Mouse (Mus musculus) cerebellum, adult 2 months (tissue): ENCODE measurements around the gene Rbm17. TPM values are rescaled to one million over a fixed set of nuclear protein-coding genes. Genes with fewer than 3 reads are reported as not detected.

Experiments used
- DNase-seq, 2 experiments: peaks; one replicate each; pipeline ENCODE4 v3.0.0; 2021
- H3K27ac ChIP-seq: fragments of 200-500 bp; 2 replicates; pipeline ENCODE4 v1.5.1; 2012; ENCODE audit warnings: low read length, control low read depth, inconsistent platforms; ENCODE audit not compliant: insufficient read depth
- H3K27me3 ChIP-seq: fragments of 200-500 bp; 2 replicates; pipeline ENCODE4 v1.6.1; 2012; ENCODE audit warnings: inconsistent platforms, mild to moderate bottlenecking, low read length, moderate library complexity; ENCODE audit not compliant: control insufficient read depth, insufficient read depth
- H3K4me1 ChIP-seq: fragments of 200-500 bp; 2 replicates; pipeline ENCODE4 v1.6.1; 2011; ENCODE audit warnings: low read length; ENCODE audit not compliant: control insufficient read depth, insufficient read depth
- H3K4me3 ChIP-seq: fragments of 200-500 bp; replicated peaks from 2 replicates; pipeline ENCODE3; 2011; ENCODE audit warnings: mild to moderate bottlenecking, low read depth, low read length, control low read depth; ENCODE audit not compliant: insufficient read depth
- CTCF ChIP-seq: fragments of 200-500 bp; IDR thresholded peaks from 2 replicates; pipeline ENCODE4 v1.5.1; 2011; ENCODE audit warnings: low read depth, mild to moderate bottlenecking, control low read depth, low read length, moderate library complexity, borderline replicate concordance; ENCODE audit not compliant: insufficient read depth
- POLR2A ChIP-seq: fragments of 200-500 bp; IDR thresholded peaks from 2 replicates; pipeline ENCODE4 v1.6.1; 2011; ENCODE audit warnings: low read length, control low read depth, borderline replicate concordance; ENCODE audit not compliant: insufficient read depth
- WGBS: fragments of 180-500 bp; shearing (Covaris S2); methylation state at CpG from one replicate; pipeline ENCODE4 v1.1.7; 2018; 5-methylcytosine and 5-hydroxymethylcytosine counted together
- polyA plus RNA-seq: library from polyadenylated mRNA; depleted of rRNA; stranded (reverse); fragments of >200 nt; gene quantifications from 2 replicates; pipeline ENCODE4 v1.2.3, GENCODE M21; 2012; rRNA removed

Gene Rbm17
- 136 and 137 TPM in 2 replicates for polyA plus RNA-seq

DNA sequence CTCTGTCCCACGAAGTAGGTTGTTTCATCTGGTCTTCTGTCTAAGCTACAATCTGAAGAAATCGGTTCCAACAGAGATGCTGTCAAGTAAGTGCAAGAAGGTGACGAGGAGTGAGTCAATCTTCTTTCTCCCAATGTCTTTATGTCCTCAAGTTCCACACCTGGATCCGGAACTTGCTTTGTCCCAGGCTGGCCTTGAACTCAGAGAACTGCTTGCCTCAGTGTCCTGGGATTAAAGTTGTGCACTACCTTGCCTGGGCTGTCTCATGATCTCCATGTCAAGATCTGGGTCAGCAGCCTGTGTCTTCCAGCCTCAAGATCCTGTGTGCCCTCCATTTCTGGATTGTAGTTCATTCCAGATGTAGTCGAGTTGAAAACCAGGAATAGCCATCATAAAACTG, at the start of gene Rbm17:
Gene Rbm17 (minus strand): TSS at position 101 of the 400 bp plus-strand sequence.
- H3K4me1 ChIP-seq, result no peaks in the 10 kb centered on the region
- H3K27me3 ChIP-seq, result no peaks in the 10 kb centered on the region
- DNase-seq, result no peak
- TF ChIP-seq CTCF, result no peak
- no peak for TF ChIP-seq POLR2A
- peak within 1 kb of the TSS; percentile 95 for H3K4me3 ChIP-seq
- 87% methylated on average over 5 of the region's 5 CpGs for WGBS
- peak within 1 kb of the TSS; percentile 56 for H3K27ac ChIP-seq

DNA sequence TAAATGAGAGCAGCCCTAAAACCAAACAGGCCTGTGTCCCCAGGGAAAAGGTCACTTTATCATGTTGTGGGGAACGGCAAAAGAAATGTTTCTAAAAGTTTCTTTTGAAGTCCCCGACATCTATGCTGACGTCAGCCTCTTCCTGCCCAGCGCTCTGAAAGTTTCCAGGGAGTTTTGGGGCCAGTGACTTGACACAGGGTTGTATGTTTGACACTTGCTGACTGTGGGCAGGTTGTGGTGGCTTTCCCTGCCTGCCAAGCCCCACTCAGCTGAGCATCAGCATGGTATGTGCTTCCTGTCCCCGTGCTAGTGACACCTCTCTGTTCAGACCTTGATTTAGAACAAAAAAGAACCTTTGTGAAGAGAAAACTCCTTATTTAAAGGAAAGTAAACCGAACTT, 49.4 kb upstream of the Rbm17 start:
- Histone ChIP-seq H3K27me3 (no peaks in the 10 kb centered on the region), H3K27ac (no peak overlapping the region), H3K4me3 (no peak overlapping the region), H3K4me1 (no peaks in the 10 kb centered on the region)
- 59% methylated on average over 6 of the region's 6 CpGs for WGBS
- DNase-seq, result no peak
- TF ChIP-seq POLR2A (no peak), CTCF (no peak)

DNA sequence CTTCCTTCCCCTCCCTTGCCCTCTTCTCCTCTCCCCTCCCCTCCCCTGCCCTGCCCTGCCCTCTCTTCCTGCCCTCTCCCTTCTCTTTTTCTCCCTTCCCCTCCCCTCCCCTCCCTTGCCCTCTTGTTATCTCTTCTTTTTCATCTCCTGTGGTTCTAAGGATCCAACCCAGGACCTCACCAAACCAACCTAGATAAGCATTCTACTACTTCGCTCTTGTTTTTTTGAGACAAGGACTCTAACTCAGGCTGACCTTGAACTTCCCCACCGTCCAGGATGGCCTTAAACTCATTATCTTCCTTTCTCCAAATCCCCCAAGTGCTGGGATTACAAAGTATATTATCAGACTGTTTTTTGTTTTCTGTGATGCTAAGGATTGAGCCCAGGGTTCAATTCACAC, 48.8 kb upstream of the Rbm17 start:
- no peak overlapping the region for H3K27ac ChIP-seq
- no peaks in the 10 kb centered on the region for H3K27me3 ChIP-seq
- H3K4me1 ChIP-seq, result no peaks in the 10 kb centered on the region
- DNase-seq, result no peak
- TF ChIP-seq POLR2A (no peak), CTCF (no peak)
- 82% methylated on average over 2 of the region's 2 CpGs for WGBS
- H3K4me3 ChIP-seq, result no peak overlapping the region

DNA sequence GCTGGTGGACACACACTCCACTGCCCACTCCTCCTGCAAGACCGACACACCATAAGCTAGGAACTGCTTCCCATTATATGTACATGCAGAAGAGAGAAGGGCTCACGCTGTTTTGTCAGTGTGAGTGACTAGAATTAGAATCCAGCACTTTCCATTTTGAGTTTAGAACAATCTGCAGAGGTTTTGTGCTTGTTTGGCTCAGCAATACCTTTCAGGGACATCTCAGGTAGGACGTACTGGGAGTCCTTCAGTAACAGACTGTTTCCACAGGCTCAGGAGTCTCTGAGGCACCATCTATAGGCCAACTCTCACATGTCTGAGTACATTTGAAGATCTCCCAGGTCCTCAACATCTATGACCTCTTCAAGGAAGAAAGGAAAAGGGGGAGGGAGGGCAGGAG, 48.2 kb upstream of the Rbm17 start:
- Histone ChIP-seq H3K27ac (no peak overlapping the region), H3K4me3 (no peak overlapping the region), H3K27me3 (no peaks in the 10 kb centered on the region), H3K4me1 (no peaks in the 10 kb centered on the region)
- 82% methylated on average over 3 of the region's 3 CpGs for WGBS
- TF ChIP-seq POLR2A (no peak), CTCF (no peak)
- DNase-seq, result no peak

DNA sequence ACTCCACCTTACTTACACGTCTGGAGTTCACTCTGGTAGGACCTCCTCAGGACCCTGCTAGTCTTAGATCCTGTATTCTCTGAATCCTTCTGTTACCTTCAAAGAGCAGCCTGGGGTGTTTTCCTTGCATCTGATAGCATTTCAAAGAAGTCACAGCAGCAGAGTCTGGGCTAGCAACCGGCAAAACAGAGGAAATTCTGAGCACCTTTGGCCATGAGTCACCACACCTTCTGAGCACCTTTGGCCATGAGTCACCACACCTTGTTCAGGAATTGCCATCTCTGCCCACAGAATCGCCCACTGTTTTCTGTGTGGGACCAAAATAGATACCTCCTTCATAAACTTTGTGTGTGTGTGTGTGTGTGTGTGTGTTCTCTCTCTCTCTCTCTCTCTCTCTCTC, 47.5 kb upstream of the Rbm17 start:
- DNase-seq, result no peak
- 40% methylated on average over 3 of the region's 3 CpGs for WGBS
- TF ChIP-seq CTCF, result no peak
- TF ChIP-seq POLR2A, result no peak
- H3K4me1 ChIP-seq, result no peaks in the 10 kb centered on the region
- no peaks in the 10 kb centered on the region for H3K27me3 ChIP-seq
- H3K27ac ChIP-seq, result no peak overlapping the region
- H3K4me3 ChIP-seq, result no peak overlapping the region

DNA sequence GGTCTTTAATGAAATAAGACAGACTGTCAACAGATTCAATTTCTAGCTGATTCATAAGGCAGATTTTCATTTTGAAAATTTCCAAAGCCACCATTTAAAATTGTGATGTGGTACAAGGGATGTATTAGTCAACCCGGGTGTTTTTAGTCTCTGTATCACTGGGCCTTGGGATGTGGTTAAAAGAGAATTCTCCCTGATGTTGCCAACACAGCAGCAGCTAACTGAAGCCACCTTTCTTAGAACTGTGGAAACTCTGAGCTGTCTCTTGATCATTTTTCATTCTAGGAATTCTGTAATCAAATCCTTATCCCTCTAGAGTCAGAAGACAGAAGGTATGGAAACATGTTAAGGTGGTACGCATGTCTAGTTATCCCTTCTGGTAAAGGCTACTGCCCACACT, 41.3 kb upstream of the Rbm17 start:
- Histone ChIP-seq H3K4me1 (no peaks in the 10 kb centered on the region), H3K4me3 (no peak overlapping the region), H3K27me3 (no peaks in the 10 kb centered on the region), H3K27ac (no peak overlapping the region)
- DNase-seq, result no peak
- 93% methylated on average over 2 of the region's 2 CpGs for WGBS
- TF ChIP-seq POLR2A (no peak), CTCF (no peak)

DNA sequence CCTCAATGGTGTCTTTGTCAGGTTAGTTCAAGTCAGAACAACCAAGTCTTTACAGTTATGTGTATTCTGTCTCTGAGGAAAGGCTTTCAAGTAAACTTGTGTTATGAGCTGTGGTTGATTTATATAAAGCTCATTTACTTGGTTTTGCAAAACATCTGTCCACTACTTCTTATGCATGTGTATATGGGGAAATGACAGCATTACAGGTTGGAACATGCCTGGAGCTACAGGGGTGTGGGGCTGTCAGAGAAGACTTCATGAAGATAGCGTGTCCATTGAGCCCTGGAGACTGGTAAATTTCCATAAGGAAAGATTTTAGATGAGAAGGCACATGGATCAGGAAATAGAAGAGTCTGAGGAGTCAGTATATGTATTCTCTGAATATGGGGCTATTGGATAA, 40.1 kb upstream of the Rbm17 start:
- H3K4me1 ChIP-seq, result no peaks in the 10 kb centered on the region
- no peak for DNase-seq
- H3K4me3 ChIP-seq, result no peak overlapping the region
- TF ChIP-seq CTCF (no peak), POLR2A (no peak)
- 90% methylated on average over 1 of the region's 1 CpGs for WGBS
- H3K27ac ChIP-seq, result no peak overlapping the region
- H3K27me3 ChIP-seq, result no peaks in the 10 kb centered on the region

DNA sequence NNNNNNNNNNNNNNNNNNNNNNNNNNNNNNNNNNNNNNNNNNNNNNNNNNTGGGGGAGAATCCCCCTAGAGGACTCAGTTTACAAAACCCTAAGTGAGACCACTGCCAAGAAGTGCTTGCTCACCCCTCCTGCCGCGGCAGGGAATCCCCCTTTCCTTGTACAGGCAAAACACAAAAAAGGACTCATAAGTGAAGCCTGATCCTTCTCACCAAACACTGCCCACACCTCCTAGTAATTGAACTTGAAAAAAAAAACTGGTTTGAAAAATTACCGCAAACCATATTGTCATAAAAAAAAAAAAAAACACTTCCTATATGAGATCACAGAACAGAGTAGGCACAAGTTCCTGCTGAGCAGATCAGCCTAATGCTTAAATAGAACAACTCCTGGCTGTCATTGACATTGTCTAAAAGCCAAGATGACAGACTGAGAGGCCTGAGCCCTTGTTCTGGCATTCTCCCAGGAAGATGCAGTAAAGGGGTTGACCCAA, 38.5 kb upstream of the Rbm17 start, which contains the start of gene Il2ra:
Gene Il2ra (plus strand): TSS at position 357 of the 491 bp plus-strand sequence.
- 59% methylated on average over 3 of the region's 3 CpGs for whole genome bisulfite sequencing
- Histone ChIP-seq H3K27ac (no peak within 1 kb of the TSS), H3K4me3 (no peak within 1 kb of the TSS), H3K4me1 (no peaks in the 10 kb centered on the region), H3K27me3 (no peaks in the 10 kb centered on the region)
- TF ChIP-seq CTCF (no peak), POLR2A (no peak)
- no peak for DNase-seq

DNA sequence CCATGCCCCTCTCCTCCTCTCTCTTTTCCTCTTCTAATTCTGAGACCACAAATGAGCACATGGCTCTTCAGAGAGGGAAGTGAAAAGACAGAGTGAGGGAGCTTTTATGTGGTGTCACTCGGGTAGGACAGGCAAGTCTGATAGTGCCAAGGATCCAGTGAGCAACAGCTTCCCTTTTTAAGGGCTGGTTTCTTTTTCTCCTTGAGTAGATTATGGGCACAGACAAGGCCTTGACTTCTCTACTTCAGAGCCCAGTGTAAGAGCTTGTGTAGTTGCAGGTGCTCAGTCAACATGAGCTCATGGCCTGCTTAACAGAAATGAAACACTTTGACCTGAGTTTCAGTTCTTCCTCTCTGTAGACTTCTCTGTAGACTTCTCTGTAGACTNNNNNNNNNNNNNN, 33.2 kb upstream of the Rbm17 start:
- TF ChIP-seq POLR2A (no peak), CTCF (no peak)
- no peaks in the 10 kb centered on the region for H3K4me1 ChIP-seq

More for the DNA sequence above, 33.2 kb upstream of the Rbm17 start:
- WGBS, result 80% methylated on average over 1 of the region's 1 CpGs
- Histone ChIP-seq H3K4me3 (no peak overlapping the region), H3K27me3 (no peaks in the 10 kb centered on the region), H3K27ac (no peak overlapping the region)
- DNase-seq, result no peak
